Mouse (Mus musculus) left cerebral cortex, postnatal 36 days (tissue): ENCODE measurements around the gene Angptl6. TPM values are rescaled to one million over a fixed set of nuclear protein-coding genes. Genes with fewer than 3 reads are reported as not detected.

Experiments used
- DNase-seq, 2 experiments: peaks; one replicate each; pipeline ENCODE4 v3.0.0; 2021 to 2022; ENCODE audit warnings: low spot score in 2 of 2, mixed read lengths in 1 of 2
- intact Hi-C: fragments of 180-260 bp; cut with DNase I; formaldehyde crosslinking; loops from one replicate; pipeline ENCODE4 v1.15.1; 2025
- total RNA-seq, 2 experiments: library from RNA; stranded (reverse); gene quantifications; 2 replicates each; pipeline ENCODE4 v1.2.3; 2021

Angptl6 gene
- total RNA-seq, 2 experiments from 2014 or later: 10.5 to 11.8 TPM

DNA sequence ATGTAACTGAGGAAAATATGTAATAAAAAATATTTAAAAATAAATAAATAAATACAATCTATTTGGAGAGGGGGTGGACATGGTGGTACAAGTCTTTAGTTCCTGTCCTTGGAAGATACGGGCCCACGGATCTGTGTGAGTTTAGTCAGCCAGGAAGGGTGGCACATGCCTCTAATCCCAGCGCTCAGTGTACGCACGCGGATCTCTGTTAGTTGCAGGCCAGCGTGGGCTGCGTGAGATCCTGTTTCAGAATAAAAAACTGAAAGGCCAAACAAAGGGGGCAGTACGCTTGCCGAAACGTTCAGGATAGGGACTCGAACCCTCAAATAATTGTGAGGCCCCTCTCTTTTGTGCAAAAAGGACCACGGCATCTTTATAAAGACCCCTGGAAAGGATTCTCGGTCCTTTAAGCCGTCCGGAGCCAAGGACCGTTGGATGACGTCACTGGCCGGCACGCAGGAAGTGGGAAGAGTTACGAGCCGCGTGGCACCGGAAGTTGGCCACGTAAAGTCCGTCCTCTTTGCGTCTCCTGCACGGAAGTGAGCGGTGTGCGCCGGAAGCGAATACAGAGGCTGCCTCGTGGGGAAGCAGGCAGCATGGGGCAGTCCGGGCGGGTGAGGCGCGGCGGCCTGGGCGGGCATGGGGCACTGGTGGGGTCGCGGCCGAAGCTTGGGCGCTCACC lies 8.3 kb upstream of the Angptl6 start, which contains the start of gene Ppan:
Ppan (plus strand) TSS at position 472 of the 682 bp plus-strand sequence.
- intact Hi-C loops: no loop called here
- peak; percentile 95 to 97 for DNase-seq

DNA sequence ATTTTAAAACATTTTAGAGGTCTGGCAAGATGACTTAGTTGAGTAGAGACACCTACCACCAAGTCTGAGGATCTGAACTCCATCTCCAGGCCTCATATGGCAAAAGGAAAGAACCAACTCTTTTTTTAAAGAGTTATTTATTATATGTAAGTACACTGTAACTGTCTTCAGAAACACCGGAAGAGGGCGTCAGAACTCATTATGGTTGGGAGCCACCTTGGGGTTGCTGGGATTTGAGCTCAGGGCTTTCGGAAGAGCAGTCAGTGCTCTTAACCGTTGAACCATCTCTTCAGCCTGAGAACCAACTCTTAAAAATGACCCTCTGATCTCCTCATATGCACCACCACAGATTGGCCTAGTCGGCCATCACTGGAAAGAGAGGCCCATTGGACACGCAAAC lies 7.7 kb upstream of the Angptl6 start:
- intact Hi-C loops: no loop called here
- DNase-seq: no peak

DNA sequence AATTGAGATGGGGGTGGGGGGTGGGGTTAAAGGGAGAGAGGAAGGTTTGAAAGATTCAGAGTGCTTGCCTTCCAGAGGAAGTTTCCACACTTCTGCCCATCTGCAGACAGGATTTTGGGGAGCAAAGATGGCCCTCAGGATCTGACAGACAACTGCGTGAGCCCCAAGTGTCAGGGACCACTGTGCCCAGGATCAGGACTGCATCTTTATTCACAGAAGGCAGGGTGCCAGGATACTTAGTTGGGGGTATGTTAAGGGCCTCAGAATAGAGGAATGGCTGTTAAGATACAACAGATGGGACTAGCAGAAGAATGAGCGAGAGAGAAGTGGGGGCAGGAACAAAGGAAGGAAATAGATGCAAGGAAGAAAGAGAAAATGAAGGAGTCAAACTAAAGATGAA lies 7.0 kb upstream of the Angptl6 start:
- intact Hi-C loops: no loop called here
- no peak for DNase-seq

DNA sequence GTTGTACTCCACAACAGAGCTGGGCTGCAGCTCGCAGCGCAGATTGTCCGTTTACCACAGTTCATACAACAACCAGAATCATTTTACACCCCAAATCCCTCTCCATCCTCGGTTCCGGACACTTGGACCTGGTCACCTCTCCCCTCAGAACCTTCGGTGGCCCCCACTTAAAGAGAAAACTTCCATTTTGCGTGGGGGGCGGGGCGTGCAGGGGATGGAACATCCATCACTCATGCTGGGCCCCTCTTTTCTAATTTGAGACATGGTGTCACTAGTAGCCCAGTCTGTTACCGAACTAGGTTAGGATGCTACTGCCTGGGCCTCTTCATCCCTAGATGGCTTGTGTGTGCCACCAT lies 839 bp downstream of the Angptl6 start:
- intact Hi-C loops: no loop called here
- DNase-seq: no peak

DNA sequence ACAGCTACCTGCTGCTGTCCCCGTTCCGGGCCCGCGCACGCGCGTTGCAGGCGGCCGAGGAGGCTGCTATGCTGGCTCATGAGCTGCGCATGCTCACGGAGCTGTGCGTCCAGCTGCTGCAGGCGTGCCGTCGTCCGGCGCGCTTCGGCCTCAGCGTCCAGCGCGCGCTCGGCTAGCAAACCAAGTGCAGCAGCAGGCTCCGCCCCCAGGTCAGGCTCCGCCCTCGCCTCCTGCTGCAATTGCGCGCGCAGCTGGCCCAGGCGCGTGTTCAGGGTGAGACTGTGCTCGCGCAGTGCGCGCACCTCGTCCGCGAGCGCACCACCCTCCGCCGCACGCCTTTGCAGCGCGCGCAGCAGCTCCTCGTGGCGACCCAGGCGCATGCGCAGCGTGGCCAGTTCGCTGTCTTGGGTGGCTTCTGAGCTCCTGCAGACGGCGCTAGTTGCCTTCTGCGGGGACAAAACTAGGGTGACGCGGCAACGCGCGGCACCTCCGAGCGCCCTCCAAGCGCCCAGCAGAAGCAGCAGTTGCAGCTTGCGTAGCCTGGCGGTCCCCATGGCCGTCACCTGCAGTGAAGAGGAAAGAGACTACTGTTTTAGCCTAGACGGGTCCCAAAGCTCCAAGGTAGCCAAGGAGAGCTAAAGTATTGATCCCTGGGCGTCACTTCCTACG lies 1.4 kb downstream of the Angptl6 start:
- intact Hi-C loops: no loop called here
- DNase-seq: peak; percentile 100

GRCm38 (mm10) chr9:20877118-20878040 lies 2.1 kb downstream of the Angptl6 start:
- intact Hi-C loops: no loop called here

DNA sequence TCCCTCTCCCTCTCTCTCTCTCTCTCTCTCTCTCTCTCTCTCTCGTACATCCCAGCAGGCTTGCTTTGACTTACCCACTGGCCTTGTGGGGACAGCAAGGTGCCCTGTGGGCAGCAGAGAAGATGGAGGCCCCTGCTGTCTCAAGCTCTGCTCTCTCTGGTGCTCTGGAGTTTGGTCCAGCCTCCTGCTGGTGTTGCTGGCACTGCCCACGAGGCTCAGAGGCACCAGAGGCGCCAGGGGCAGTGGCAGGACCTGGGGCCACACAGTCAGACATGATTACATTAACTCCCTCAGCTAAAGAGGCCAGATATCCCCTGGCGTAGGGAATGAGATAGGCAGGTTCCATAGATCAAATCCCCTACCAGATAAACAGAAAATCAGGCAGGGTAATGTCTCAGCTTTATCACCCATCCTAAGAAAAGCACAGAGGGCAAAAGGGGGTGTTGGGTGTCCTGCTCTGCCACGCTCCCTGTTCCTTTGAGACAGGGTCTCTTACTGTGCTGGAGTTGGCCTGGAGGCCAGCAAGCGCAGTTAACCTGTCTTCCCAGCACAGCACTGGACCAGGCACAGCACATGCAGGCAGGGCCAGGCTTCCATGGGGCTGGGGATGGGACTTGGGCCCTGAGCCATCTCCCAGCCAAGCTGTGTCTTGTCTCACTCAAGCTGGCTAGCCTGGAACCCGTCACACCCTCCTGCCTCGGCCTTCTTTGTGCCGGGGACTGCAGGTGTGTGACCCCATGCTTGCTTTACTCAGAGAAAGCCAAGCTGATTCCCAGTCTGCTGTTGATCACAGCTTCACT lies 3.0 kb downstream of the Angptl6 start:
- intact Hi-C loops: no loop called here
- no peak for DNase-seq

More at GRCm38 (mm10) chr9:20877118-20878040, 2.1 kb downstream of the Angptl6 start:
- no peak for DNase-seq

GRCm38 (mm10) chr9:20875021-20875790 lies 4.3 kb downstream of the Angptl6 start:
- intact Hi-C loops: no loop called here
- peak in 1 of 2 experiments; percentile 62 for DNase-seq

DNA sequence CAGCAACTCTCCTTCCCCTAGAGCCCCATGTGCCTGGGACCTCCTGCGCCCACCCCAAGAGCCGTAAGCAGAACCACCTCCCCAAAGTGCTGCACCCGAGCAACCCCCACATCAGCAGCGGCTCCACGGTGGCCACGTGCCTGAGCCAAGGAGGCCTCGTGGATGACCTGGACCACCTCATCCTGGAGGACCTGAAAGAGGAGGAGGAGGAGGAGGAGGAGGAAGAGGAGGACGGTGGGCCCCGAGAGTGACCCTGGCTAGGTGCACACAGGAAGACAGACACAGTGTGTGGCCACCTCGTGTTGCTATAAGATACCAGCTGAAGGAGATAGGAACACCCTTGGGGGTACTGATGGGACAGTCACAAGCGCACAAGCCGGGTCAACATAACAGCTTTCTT lies 6.0 kb downstream of the Angptl6 start:
- no peak for DNase-seq
- intact Hi-C loops: no loop called here

GRCm38 (mm10) chr9:20872991-20873390 lies 6.5 kb downstream of the Angptl6 start:
- intact Hi-C loops: no loop called here
- DNase-seq: no peak

- intact Hi-C loops: no loop called here
- no peak for DNase-seq
Observed at GRCm38 (mm10) chr9:20870211-20871173, 9.0 kb downstream of the Angptl6 start.

- intact Hi-C loops: no loop called here
- no peak for DNase-seq
Observed at GRCm38 (mm10) chr9:20869246-20869645, 10.3 kb downstream of the Angptl6 start.

- intact Hi-C loops: no loop called here
- DNase-seq: peak; percentile 82 to 84
Observed at GRCm38 (mm10) chr9:20868448-20869001, 11.0 kb downstream of the Angptl6 start, which contains the start of gene A230050P20Rik. TSS of gene A230050P20Rik (plus strand) at chr9:20868642.

DNA sequence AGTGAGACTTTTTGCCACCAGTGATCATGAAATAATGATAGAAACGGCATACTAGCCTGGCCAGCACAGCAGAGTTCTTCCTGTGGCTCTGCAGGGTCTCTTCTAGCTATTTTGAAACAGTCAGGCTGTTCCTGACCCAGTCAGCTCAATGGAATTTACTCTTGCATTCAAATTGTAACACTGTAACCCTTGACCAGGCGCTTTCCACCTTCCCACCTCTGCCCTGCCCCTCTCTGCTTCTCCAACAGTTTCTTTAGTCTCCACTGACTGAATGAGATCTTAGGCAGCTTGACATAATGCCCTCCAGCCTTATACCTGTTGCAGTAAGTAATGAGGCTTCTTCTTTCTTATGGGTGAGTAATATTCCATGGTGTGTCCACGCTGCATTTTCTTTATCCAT lies 12.6 kb downstream of the Angptl6 start:
- no peak for DNase-seq
- intact Hi-C loops: no loop called here

DNA sequence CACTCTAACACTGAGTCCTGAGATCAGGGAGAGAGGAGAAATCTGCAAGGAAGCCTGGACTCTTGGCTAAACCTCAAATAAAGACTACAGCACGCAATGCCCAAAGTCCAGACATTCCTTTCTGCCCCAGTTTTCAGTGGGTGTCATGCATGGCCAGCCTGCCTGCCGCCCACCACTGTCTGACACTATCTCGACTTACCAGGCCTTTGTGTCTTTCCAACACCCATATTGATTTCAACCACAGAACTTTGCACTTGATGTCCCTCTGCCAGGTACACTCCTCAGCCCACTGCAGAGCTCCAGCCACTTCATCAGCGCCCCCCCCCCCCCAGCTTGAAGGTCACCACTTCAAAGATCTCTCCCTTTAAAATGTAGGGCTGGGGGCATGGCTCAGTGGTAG lies 17.3 kb downstream of the Angptl6 start:
- no peak for DNase-seq
- intact Hi-C loops: no loop called here

- DNase-seq: no peak
- intact Hi-C loops: no loop called here
Observed at GRCm38 (mm10) chr9:20861821-20862220, 17.7 kb downstream of the Angptl6 start.

DNA sequence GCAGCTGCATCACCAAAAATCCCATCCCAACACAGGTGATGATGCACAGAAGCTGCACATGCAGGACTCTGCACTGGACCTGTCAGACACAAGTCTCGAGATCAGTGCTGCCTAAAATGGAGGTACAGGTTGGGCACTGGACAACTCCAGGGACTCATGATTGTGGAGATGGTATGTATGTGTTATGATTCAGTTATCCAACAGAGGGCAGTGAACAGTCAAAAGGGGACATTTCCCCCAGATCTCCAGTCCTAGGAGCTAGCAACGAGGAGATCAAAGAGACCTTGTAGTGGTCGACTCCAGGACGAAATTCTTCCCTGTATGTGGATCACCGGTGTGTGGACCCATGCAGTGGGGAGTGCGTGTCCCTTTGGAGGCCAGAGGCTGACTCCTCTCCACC lies 19.6 kb downstream of the Angptl6 start:
- intact Hi-C loops: no loop called here
- DNase-seq: no peak
